Mouse (Mus musculus): Measurements from ENCODE around the gene Gm42791. TPM values are rescaled to one million over a fixed set of nuclear protein-coding genes. Genes with fewer than 3 reads are reported as not detected.

Gm42791 gene
- polyA plus RNA-seq, 1 experiment from 2014 or later: 3.3 TPM

DNA sequence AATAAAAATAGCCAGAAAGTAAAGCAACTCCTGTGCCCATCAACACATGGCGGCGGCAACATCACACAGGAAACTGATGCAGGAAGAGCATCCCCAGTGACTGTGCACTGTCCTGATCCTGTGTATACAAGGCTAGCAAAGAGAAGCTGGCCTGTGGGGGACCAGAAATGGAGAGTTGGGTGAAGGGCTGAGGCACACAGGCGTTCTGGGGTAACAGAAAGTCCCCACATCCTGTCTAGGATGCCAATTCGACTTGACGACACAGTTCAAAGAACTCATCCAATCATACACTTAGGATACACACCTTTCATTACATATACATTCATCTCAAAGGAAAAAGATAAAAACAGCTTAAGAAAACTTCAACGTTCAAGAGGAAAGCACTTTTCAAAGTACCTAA lies 106.9 kb downstream of the Gm42791 start:
- whole genome bisulfite sequencing: 80% methylated on average over 6 of the region's 6 CpGs

DNA sequence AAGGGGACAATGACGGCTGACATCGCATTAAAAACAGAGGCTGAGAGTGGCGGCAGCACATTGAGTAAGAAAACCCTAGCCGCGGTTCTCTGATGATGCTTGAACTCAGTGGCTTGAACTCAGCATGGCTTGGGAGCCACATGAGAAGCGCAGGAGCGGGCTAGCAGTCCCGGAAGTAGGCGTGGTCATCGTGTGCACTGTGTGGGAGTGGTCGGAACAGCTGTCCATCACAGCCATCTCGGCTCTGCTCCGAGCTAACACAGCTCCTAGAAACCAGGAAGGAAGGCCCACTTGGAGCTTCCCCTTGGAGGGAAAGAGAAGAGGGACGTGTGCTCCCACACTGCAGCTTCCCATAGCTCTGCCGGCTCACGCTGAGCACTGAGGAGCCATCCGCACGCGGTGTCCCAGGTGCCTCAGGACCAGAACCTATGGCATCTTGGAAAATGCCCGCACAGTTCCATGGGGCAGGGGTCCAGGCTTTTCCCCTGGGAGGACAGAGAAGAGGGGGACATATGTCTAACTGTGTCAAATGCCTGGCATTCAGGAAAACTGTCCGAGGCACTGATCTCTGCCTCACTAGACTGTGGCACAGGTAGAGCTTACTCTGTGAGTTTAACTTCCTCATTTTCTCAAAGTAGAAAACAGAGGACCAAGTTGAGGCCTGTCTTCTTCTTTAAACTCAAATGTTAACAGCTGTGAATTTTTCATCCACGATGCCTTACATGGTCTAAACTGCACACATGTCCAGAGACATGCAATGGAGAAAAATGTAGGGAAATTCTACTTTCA lies 108.9 kb downstream of the Gm42791 start:
- WGBS: 34% methylated on average over 22 of the region's 22 CpGs
- Histone ChIP-seq H3K27ac (no peak overlapping the region), H3K4me2 (peak overlapping the region; percentile 41), H3K4me1 (no peaks in the 10 kb centered on the region), H3K9me3 (no peaks in the 10 kb centered on the region), H3K36me3 (peaks cover 8% of the 10 kb centered on the region), H3K4me3 (peak overlapping the region; percentile 14; the same call in 1 of the 2 replicates), H3K27me3 (no peaks in the 10 kb centered on the region), H3K9ac (no peak overlapping the region)
- ATAC-seq (ENCODE audit: borderline replicate concordance, extremely low read depth, low FRiP score, low TSS enrichment): peak; percentile 95

More for the DNA sequence above, 106.9 kb downstream of the Gm42791 start:
- Histone ChIP-seq H3K4me1 (no peaks in the 10 kb centered on the region), H3K4me2 (no peak overlapping the region), H3K27ac (no peak overlapping the region), H3K27me3 (no peaks in the 10 kb centered on the region), H3K9ac (no peak overlapping the region), H3K9me3 (no peaks in the 10 kb centered on the region), H3K4me3 (no peak overlapping the region), H3K36me3 (peaks cover 27% of the 10 kb centered on the region)
- ATAC-seq (ENCODE audit: borderline replicate concordance, extremely low read depth, low FRiP score, low TSS enrichment): no peak

DNA sequence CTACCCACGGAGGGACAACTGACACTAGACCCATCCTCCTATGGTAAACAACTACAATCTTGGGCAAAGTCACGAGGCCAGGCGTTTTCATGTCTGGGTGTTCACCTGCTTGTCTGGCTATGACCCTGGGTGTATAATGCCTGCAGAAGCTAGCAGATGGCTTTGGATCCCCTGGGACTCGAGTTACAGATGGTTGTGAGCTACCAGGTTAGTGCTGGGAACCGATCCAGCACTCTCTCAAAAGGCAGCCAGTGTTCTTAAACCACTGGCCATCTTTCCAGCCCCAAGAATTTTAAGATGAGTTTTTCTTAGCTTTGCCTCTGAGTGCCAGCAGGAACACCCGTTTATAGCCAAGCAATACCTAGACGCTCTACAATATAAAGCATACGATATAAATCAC lies 111.3 kb downstream of the Gm42791 start:
- no peak for ATAC-seq (ENCODE audit: borderline replicate concordance, extremely low read depth, low FRiP score, low TSS enrichment)
- H3K36me3 ChIP-seq: peaks cover 9% of the 10 kb centered on the region; the same call in 1 of the 2 replicates
- no peaks in the 10 kb centered on the region for H3K9me3 ChIP-seq
- H3K4me1 ChIP-seq: no peaks in the 10 kb centered on the region
- H3K4me2 ChIP-seq: no peak overlapping the region
- H3K9ac ChIP-seq: no peak overlapping the region
- 86% methylated on average over 8 of the region's 8 CpGs for WGBS
- H3K4me3 ChIP-seq: no peak overlapping the region
- H3K27me3 ChIP-seq: no peaks in the 10 kb centered on the region
- H3K27ac ChIP-seq: no peak overlapping the region

DNA sequence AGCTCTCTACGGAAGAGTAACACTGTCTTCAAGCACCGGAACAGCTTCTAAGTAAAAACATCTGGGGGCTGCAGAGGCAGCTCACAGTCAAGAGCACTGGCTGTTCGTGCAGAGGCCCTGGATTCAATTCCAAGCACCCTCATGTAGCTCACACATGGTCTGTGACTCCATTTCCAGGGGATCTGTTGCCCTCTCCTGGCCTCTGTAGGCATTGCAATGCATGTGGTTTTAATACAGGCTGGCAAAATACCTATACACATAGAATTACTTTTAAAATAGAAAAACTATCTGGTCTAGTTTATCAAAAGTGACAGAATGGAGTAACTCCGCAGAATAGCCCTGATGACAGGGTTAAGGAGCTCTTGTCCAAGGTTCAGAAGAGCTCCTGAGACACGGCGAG lies 115.7 kb downstream of the Gm42791 start:
- no peak for ATAC-seq (ENCODE audit: borderline replicate concordance, extremely low read depth, low FRiP score, low TSS enrichment)
- H3K9me3 ChIP-seq: no peaks in the 10 kb centered on the region
- H3K27me3 ChIP-seq: no peaks in the 10 kb centered on the region
- WGBS: 89% methylated on average over 6 of the region's 6 CpGs
- no peak overlapping the region for H3K4me2 ChIP-seq
- peaks cover 30% of the 10 kb centered on the region; the same call in 1 of the 2 replicates for H3K36me3 ChIP-seq
- no peak overlapping the region for H3K9ac ChIP-seq
- H3K4me3 ChIP-seq: no peak overlapping the region
- no peaks in the 10 kb centered on the region for H3K4me1 ChIP-seq
- H3K27ac ChIP-seq: no peak overlapping the region

DNA sequence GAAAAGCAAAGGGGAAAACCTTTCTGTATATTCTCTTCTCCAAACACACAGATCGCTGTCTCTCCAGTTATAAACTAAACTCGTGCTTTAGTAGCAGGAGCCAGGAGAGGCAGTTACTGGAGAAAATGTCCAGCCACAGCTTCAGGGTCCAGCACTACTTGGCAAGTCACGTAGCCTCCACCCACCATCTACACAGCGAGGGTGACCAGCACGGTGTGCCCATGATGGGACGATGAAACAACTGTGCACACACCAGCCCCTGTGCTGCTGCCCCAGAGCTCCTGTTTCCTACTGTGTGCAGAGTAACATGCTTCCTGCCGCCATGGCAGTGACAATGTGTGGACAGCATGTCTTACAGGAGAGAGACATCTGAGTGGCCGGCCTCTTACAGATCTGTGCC lies 121.8 kb downstream of the Gm42791 start:
- Histone ChIP-seq H3K4me3 (no peak overlapping the region), H3K27ac (peak overlapping the region; percentile 53), H3K27me3 (no peaks in the 10 kb centered on the region), H3K9ac (no peak overlapping the region), H3K4me1 (peaks cover 4% of the 10 kb centered on the region), H3K4me2 (no peak overlapping the region), H3K9me3 (no peaks in the 10 kb centered on the region), H3K36me3 (peaks cover 16% of the 10 kb centered on the region; the same call in 1 of the 2 replicates)
- peak; percentile 32; the same call in 1 of the 2 replicates for ATAC-seq (ENCODE audit: borderline replicate concordance, extremely low read depth, low FRiP score, low TSS enrichment)
- 46% methylated on average over 8 of the region's 8 CpGs for WGBS

DNA sequence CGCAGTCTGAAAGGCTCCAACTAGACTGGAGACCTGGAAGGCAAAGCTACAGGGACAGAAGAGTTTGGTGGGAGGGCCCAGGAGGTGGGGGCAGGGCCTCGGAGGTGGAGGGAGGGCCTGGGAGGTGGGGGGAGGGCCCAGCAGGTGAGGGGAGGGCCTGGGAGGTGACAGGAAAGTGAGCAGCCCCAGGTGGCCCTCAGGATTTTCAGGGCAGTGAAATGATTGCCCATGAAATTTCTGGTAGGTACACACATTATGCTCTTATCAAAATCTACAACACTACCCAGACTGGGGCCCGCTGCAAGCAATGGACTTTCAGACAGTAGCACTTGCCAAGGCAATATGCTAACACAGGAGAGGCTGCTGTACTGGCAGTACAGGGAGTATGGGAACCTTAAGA lies 125.4 kb downstream of the Gm42791 start:
- Histone ChIP-seq H3K4me1 (peaks cover 15% of the 10 kb centered on the region), H3K9me3 (no peaks in the 10 kb centered on the region), H3K27ac (no peak overlapping the region), H3K9ac (no peak overlapping the region), H3K27me3 (no peaks in the 10 kb centered on the region), H3K4me2 (no peak overlapping the region), H3K36me3 (0 out of 2 replicates have a peak, but pooled peaks cover 2% of the 10 kb centered on the region), H3K4me3 (no peak overlapping the region)
- WGBS: 40% methylated on average over 3 of the region's 3 CpGs
- no peak for ATAC-seq (ENCODE audit: borderline replicate concordance, extremely low read depth, low FRiP score, low TSS enrichment)

DNA sequence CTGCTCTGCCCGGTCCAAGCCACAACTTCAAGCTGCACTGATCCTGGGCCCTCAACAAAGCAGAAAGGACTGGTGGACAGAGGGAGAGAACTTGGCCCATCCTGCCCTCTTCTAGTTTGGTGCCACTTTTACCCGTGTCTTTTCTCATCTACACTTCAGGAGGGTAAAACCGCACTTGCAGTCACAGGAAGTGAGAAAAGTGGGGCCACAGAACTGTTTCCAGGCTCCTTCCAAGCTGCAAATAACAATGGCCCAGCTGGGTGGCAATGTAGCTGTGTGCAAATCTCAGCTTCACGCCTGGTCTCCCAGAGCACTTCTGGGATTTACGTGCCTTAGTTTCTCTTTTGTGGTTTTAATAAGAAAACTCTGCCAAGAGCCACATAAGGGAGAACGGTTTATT lies 127.2 kb downstream of the Gm42791 start:
- Histone ChIP-seq H3K4me2 (no peak overlapping the region), H3K36me3 (no peaks in the 10 kb centered on the region), H3K4me1 (peaks cover 11% of the 10 kb centered on the region), H3K9me3 (no peaks in the 10 kb centered on the region), H3K4me3 (no peak overlapping the region), H3K9ac (no peak overlapping the region), H3K27me3 (no peaks in the 10 kb centered on the region), H3K27ac (no peak overlapping the region)
- ATAC-seq (ENCODE audit: borderline replicate concordance, extremely low read depth, low FRiP score, low TSS enrichment): no peak
- WGBS: 69% methylated on average over 6 of the region's 6 CpGs

DNA sequence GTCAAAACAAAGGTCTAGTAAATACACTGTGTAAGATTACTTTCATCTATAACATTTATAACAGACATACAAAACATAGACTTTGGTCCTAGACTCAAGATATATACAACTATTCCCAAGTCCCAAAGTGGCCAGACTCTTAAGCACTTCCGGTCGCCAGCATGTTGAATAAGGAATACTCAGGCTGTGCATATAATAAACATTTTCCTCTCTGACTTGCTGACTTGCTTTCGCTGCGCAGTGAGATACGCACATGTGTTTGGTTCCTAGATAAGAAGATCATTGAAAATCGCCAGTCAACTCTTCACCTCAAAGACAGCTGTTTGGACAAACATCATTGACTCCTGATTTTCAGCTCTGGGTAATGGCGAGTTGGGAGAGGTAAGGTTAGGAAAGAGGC lies 127.8 kb downstream of the Gm42791 start:
- ATAC-seq (ENCODE audit: borderline replicate concordance, extremely low read depth, low FRiP score, low TSS enrichment): no peak
- 31% methylated on average over 7 of the region's 7 CpGs for WGBS
- H3K27me3 ChIP-seq: no peaks in the 10 kb centered on the region
- no peaks in the 10 kb centered on the region for H3K36me3 ChIP-seq
- H3K27ac ChIP-seq: no peak overlapping the region
- no peak overlapping the region for H3K4me3 ChIP-seq
- H3K4me1 ChIP-seq: peaks cover 16% of the 10 kb centered on the region
- H3K9ac ChIP-seq: no peak overlapping the region
- H3K9me3 ChIP-seq: no peaks in the 10 kb centered on the region
- no peak overlapping the region for H3K4me2 ChIP-seq

DNA sequence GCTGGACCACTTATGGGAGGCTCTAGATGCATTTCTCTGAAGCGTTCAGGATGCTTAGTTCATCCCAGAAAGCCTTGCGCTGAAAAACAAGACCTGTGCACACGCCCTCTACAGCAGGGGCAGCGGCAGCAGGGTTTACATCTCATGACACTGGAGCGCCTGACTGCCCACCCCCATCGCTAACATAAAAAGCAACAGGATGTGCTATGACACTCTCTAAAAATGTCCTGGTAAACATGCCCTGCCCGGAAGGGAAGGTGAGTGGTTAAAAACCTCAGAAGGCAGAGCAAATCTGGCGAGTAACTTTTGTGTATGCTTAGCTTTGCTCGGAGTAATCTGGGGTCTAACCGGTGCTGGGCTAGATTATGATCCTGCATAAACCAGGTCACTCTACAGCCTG lies 128.4 kb downstream of the Gm42791 start:
- peaks cover 16% of the 10 kb centered on the region for H3K4me1 ChIP-seq
- no peaks in the 10 kb centered on the region for H3K9me3 ChIP-seq
- no peak overlapping the region for H3K9ac ChIP-seq
- ATAC-seq (ENCODE audit: borderline replicate concordance, extremely low read depth, low FRiP score, low TSS enrichment): peak; percentile 33; the same call in 1 of the 2 replicates
- H3K4me3 ChIP-seq: no peak overlapping the region
- H3K27me3 ChIP-seq: no peaks in the 10 kb centered on the region
- H3K36me3 ChIP-seq: no peaks in the 10 kb centered on the region
- peak overlapping the region; percentile 3; the same call in 1 of the 2 replicates for H3K4me2 ChIP-seq
- 32% methylated on average over 10 of the region's 10 CpGs for WGBS
- no peak overlapping the region for H3K27ac ChIP-seq

DNA sequence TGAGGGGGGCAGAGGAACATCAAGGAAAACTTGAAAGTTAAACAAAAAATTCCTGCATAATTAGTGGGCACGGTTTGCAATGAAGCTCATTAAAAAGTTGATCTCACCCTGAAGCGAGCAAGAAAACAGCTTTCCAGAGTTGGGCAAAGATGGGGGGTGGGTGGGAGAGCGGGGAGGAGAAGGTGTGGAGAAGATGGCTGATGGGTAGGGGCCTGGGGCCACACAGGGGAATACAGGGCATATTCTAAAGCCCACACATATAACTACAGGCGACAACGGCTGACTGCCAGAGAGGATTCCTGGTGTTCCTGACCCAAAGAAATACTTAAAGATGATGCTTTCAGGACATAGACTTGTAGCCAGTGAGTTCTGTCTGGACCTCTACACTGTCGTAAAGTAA lies 131.5 kb downstream of the Gm42791 start:
- Histone ChIP-seq H3K36me3 (no peaks in the 10 kb centered on the region), H3K27ac (no peak overlapping the region), H3K4me1 (peaks cover 16% of the 10 kb centered on the region), H3K9ac (no peak overlapping the region), H3K9me3 (no peaks in the 10 kb centered on the region), H3K4me3 (no peak overlapping the region), H3K27me3 (no peaks in the 10 kb centered on the region), H3K4me2 (no peak overlapping the region)
- no peak for ATAC-seq (ENCODE audit: borderline replicate concordance, extremely low read depth, low FRiP score, low TSS enrichment)
- WGBS: 62% methylated on average over 6 of the region's 6 CpGs

DNA sequence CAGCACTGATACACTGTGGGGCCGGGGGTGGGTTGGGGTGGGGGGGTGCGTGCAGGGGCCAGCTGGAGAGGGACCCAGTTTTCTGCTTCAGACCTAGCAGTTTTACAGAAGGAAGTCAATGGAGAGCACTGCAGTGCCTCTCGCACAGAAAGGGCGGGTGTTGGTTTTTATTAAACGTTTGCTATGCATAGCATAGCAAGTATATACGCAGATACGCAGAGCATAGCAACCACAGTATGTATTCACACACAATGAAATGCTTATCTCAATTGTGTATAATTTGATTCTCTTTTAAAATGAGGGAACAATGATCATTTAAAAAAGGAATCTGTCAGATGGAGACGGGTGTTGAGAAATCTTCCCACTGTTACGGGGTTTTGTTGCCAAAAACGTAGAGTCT lies 132.1 kb downstream of the Gm42791 start:
- Histone ChIP-seq H3K9me3 (no peaks in the 10 kb centered on the region), H3K4me3 (no peak overlapping the region), H3K9ac (no peak overlapping the region), H3K4me1 (peaks cover 16% of the 10 kb centered on the region), H3K27ac (no peak overlapping the region), H3K27me3 (no peaks in the 10 kb centered on the region), H3K4me2 (no peak overlapping the region), H3K36me3 (no peaks in the 10 kb centered on the region)
- 59% methylated on average over 10 of the region's 10 CpGs for WGBS
- ATAC-seq (ENCODE audit: borderline replicate concordance, extremely low read depth, low FRiP score, low TSS enrichment): no peak

DNA sequence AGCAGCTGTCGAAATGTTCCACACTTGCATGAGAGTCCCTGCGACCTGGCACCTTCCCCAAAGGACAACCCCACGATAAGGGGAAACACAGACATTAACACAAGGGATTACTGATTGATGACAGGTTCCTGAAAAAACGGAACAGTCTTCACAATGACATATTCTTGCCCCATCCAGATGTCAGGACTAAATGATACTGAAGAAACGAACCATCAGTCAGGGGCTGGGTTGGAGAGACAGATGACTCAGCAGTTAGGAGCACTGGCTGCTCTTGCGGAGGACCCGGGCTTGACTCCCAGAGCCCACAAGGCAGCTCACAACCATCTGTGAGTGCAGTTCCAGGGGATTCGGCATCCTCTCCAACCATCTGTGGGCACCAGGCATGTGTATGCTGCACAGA lies 132.8 kb downstream of the Gm42791 start:
- Histone ChIP-seq H3K27ac (no peak overlapping the region), H3K9me3 (no peaks in the 10 kb centered on the region), H3K4me2 (no peak overlapping the region), H3K4me1 (peaks cover 13% of the 10 kb centered on the region), H3K9ac (no peak overlapping the region), H3K27me3 (no peaks in the 10 kb centered on the region), H3K4me3 (no peak overlapping the region), H3K36me3 (no peaks in the 10 kb centered on the region)
- 46% methylated on average over 8 of the region's 8 CpGs for WGBS
- ATAC-seq (ENCODE audit: borderline replicate concordance, extremely low read depth, low FRiP score, low TSS enrichment): no peak

Data from lung, embryonic 15.5 days (tissue).